ENCODE assay signal across 19 mouse cellular contexts in the genomic region with DNA sequence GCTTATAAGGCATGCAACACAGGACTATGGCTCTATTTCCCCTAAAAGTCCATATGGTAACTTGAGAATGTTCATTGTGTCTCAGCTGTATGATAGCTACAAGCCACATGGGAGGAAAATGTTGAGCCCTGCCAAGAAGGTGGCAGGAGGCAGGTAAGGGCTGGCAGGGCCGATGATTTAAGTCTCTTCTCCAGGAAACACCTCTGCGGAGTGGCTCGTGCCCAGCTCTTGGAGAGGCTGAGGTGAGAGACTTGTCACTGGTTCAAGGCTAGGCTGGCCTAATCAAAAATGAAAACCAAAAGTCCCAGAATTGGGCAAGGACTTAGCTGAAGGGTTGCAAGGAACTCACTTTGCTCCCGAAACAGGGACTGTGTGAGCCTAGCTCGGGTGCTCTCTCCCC. TPM values are rescaled to one million over a fixed set of nuclear protein-coding genes. Genes with fewer than 3 reads are reported as not detected.
A peak's percentile ranks its signal among the peaks of the same experiment; 100 is the strongest.
DNase-seq lines count a peak whose midpoint lies in the region; ATAC-seq and TF ChIP-seq lines count a peak whose summit lies in the region.
"Had no signal": no experiment of that assay in that cellular context is flagged by ENCODE, and none has a peak within 500 bp of the region (broad histone marks: within the 10 kb centered on the region; RNA-seq: fewer than 3 reads in every experiment).

A gene (plus strand): TSS at position 301 of the 400 bp plus-strand sequence.

- H3K9me3 ChIP-seq in embryonic facial prominence, embryonic 12.5 days = no peaks in the 10 kb centered on the region
- H3K9me3 ChIP-seq in embryonic facial prominence, embryonic 10.5 days = no peaks in the 10 kb centered on the region
- no peaks in the 10 kb centered on the region for H3K9me3 ChIP-seq in forebrain, embryonic 16.5 days (ENCODE audit: control insufficient read depth, low read length)
- H3K9me3 ChIP-seq in hindbrain, postnatal 0 days (ENCODE audit: low read length) = no peaks in the 10 kb centered on the region
- no peaks in the 10 kb centered on the region for H3K9me3 ChIP-seq in midbrain, postnatal 0 days (ENCODE audit: low read length)
- H3K9me3 ChIP-seq: liver, embryonic 15.5 days had no signal

- 82% methylated on average over 5 of the region's 5 CpGs for WGBS in embryonic facial prominence, embryonic 12.5 days
- 88% methylated on average over 5 of the region's 5 CpGs for WGBS in embryonic facial prominence, embryonic 10.5 days
- 89% methylated on average over 5 of the region's 5 CpGs for WGBS in forebrain, embryonic 16.5 days
- WGBS in hindbrain, postnatal 0 days = 85% methylated on average over 5 of the region's 5 CpGs
- 91% methylated on average over 5 of the region's 5 CpGs for WGBS in midbrain, postnatal 0 days

- peak within 1 kb of the TSS; percentile 86; the same call in 1 of the 2 replicates for H3K4me2 ChIP-seq in embryonic facial prominence, embryonic 12.5 days (replicated peaks)
- peak within 1 kb of the TSS; percentile 80; the same call in 1 of the 2 replicates for H3K4me2 ChIP-seq in forebrain, embryonic 16.5 days (ENCODE audit: low read length)
- H3K4me2 ChIP-seq in hindbrain, postnatal 0 days (ENCODE audit: low read depth, low read length) = peak within 1 kb of the TSS; percentile 84
- peak within 1 kb of the TSS; percentile 71 for H3K4me2 ChIP-seq in midbrain, postnatal 0 days (ENCODE audit: low read depth, low read length, poor library complexity, severe bottlenecking)

- peaks cover 24% of the 10 kb centered on the region for H3K36me3 ChIP-seq in embryonic facial prominence, embryonic 12.5 days
- peaks cover 42% of the 10 kb centered on the region for H3K36me3 ChIP-seq in embryonic facial prominence, embryonic 10.5 days (replicated peaks)
- H3K36me3 ChIP-seq in forebrain, embryonic 16.5 days (ENCODE audit: control insufficient read depth, insufficient read depth) = peaks cover 4% of the 10 kb centered on the region; the same call in 1 of the 2 replicates
- peaks cover 15% of the 10 kb centered on the region; the same call in 1 of the 2 replicates for H3K36me3 ChIP-seq in hindbrain, postnatal 0 days (ENCODE audit: insufficient read depth, low read length)
- H3K36me3 ChIP-seq in midbrain, postnatal 0 days (ENCODE audit: insufficient read depth, low read length) = peaks cover 13% of the 10 kb centered on the region

- H3K27ac ChIP-seq in embryonic facial prominence, embryonic 12.5 days = no peak within 1 kb of the TSS
- H3K27ac ChIP-seq in embryonic facial prominence, embryonic 10.5 days (replicated peaks) = no peak within 1 kb of the TSS
- H3K27ac ChIP-seq in forebrain, embryonic 16.5 days (ENCODE audit: low read length) = no peak within 1 kb of the TSS
- no peak within 1 kb of the TSS for H3K27ac ChIP-seq in hindbrain, postnatal 0 days
- no peak within 1 kb of the TSS for H3K27ac ChIP-seq in midbrain, postnatal 0 days (ENCODE audit: low read depth, low read length)
- H3K27ac ChIP-seq: kidney, postnatal 0 days; liver, embryonic 15.5 days had no signal

- DNase-seq in embryonic facial prominence, embryonic 10.5 days (ENCODE audit: low spot score) = no peak
- no peak for DNase-seq in hindbrain, postnatal 0 days (ENCODE audit: low spot score)
- DNase-seq in midbrain, postnatal 0 days (ENCODE audit: low spot score) = no peak
- no peak for DNase-seq in kidney, postnatal 14 days
- no peak for DNase-seq in B cell, adult 2 months
- DNase-seq: cerebellum, postnatal 14 days; gastrocnemius, postnatal 25 days; lung, postnatal 14 days; right cerebral cortex, postnatal 25 days; thymus, adult 18-20 months had no signal

- H3K4me3 ChIP-seq in embryonic facial prominence, embryonic 12.5 days = no peak within 1 kb of the TSS; the same call in 1 of the 2 replicates
- no peak within 1 kb of the TSS for H3K4me3 ChIP-seq in embryonic facial prominence, embryonic 10.5 days
- H3K4me3 ChIP-seq in forebrain, embryonic 16.5 days (replicated peaks; ENCODE audit: low read length) = no peak within 1 kb of the TSS; the same call in 1 of the 2 replicates
- no peak within 1 kb of the TSS for H3K4me3 ChIP-seq in hindbrain, postnatal 0 days (ENCODE audit: low read length)
- no peak within 1 kb of the TSS; the same call in 1 of the 2 replicates for H3K4me3 ChIP-seq in midbrain, postnatal 0 days (ENCODE audit: low read depth, low read length)

- H3K9ac ChIP-seq in embryonic facial prominence, embryonic 12.5 days = no peak within 1 kb of the TSS
- no peak within 1 kb of the TSS for H3K9ac ChIP-seq in forebrain, embryonic 16.5 days (replicated peaks; ENCODE audit: low read depth, low read length)
- no peak within 1 kb of the TSS for H3K9ac ChIP-seq in hindbrain, postnatal 0 days (replicated peaks; ENCODE audit: low read length)
- no peak within 1 kb of the TSS for H3K9ac ChIP-seq in midbrain, postnatal 0 days (replicated peaks; ENCODE audit: low read length, poor library complexity, severe bottlenecking)

- TF ChIP-seq CTCF in hindbrain, postnatal 0 days (IDR thresholded peaks at IDR 0.05; ENCODE audit: low read depth) = no peak
- TF ChIP-seq CTCF in midbrain, postnatal 0 days (IDR thresholded peaks at IDR 0.05) = no peak

- peaks cover 20% of the 10 kb centered on the region for H3K4me1 ChIP-seq in embryonic facial prominence, embryonic 12.5 days
- H3K4me1 ChIP-seq in embryonic facial prominence, embryonic 10.5 days = peaks cover 22% of the 10 kb centered on the region
- H3K4me1 ChIP-seq in forebrain, embryonic 16.5 days (replicated peaks; ENCODE audit: control insufficient read depth, insufficient read depth, low read length) = peaks cover 17% of the 10 kb centered on the region
- H3K4me1 ChIP-seq in hindbrain, postnatal 0 days (ENCODE audit: insufficient read depth, low read length) = peaks cover 4% of the 10 kb centered on the region; the same call in 1 of the 2 replicates
- H3K4me1 ChIP-seq in midbrain, postnatal 0 days (ENCODE audit: insufficient read depth, low read length) = no peaks in the 10 kb centered on the region

- peaks cover 13% of the 10 kb centered on the region for H3K27me3 ChIP-seq in embryonic facial prominence, embryonic 12.5 days
- peaks cover 46% of the 10 kb centered on the region for H3K27me3 ChIP-seq in embryonic facial prominence, embryonic 10.5 days (replicated peaks; ENCODE audit: low read depth, poor library complexity, severe bottlenecking)
- no peaks in the 10 kb centered on the region for H3K27me3 ChIP-seq in forebrain, embryonic 16.5 days (replicated peaks; ENCODE audit: control insufficient read depth, insufficient read depth, low read length)
- H3K27me3 ChIP-seq in hindbrain, postnatal 0 days (ENCODE audit: insufficient read depth, low read length) = no peaks in the 10 kb centered on the region
- H3K27me3 ChIP-seq in midbrain, postnatal 0 days (ENCODE audit: insufficient read depth, low read length) = no peaks in the 10 kb centered on the region

- no peak for ATAC-seq in embryonic facial prominence, embryonic 12.5 days (ENCODE audit: insufficient number of reproducible peaks, insufficient read depth, low FRiP score, low TSS enrichment)
- no peak for ATAC-seq in forebrain, embryonic 16.5 days
- ATAC-seq in hindbrain, postnatal 0 days = no peak
- no peak for ATAC-seq in midbrain, postnatal 0 days (ENCODE audit: low FRiP score)
- no peak for ATAC-seq in megakaryocyte, adult 5-6 weeks (ENCODE audit: poor library complexity, severe bottlenecking)
- ATAC-seq: activated CD4-positive, CD25-positive, alpha-beta regulatory T cell, adult 4 months; intestine, postnatal 0 days had no signal

RNA-seq across cellular contexts. Expression of the gene that starts here (rescaled TPM):
- polyA plus RNA-seq in embryonic facial prominence, embryonic 12.5 days (2016; fragmentation: Nextera tagmentation; extraction: Ambion mirVana) = 1.3 and 2.2 TPM in 2 replicates
- 1.5 and 2.0 TPM in 2 replicates for polyA plus RNA-seq in embryonic facial prominence, embryonic 10.5 days (2016; fragmentation: Nextera tagmentation; extraction: Ambion mirVana)
- 1.8 and 2.5 TPM in 2 replicates for polyA plus RNA-seq in forebrain, embryonic 16.5 days (2015; fragmentation: Nextera tagmentation; extraction: Ambion mirVana)
- 2.5 and 4.5 TPM in 2 replicates for total RNA-seq in hindbrain, postnatal 0 days (2014; rRNA removed)
- polyA plus RNA-seq in hindbrain, postnatal 0 days (2015; fragmentation: Nextera tagmentation; extraction: Ambion mirVana) = 0.87 and 1.4 TPM in 2 replicates
- total RNA-seq in midbrain, postnatal 0 days (2014; rRNA removed) = 3.9 and 5.3 TPM in 2 replicates
- 1.3 and 1.4 TPM in 2 replicates for polyA plus RNA-seq in midbrain, postnatal 0 days (2015; fragmentation: Nextera tagmentation; extraction: Ambion mirVana)
- not detected in 2 replicates for total RNA-seq in megakaryocyte, adult 5-6 weeks (2015)
- total RNA-seq in megakaryocyte, adult 5-6 weeks (2017) = not detected in 2 replicates
- total RNA-seq: gastrocnemius, postnatal 25 days; heart, postnatal 25 days had no signal
- polyA plus RNA-seq: heart, embryonic 11.5 days; liver, embryonic 15.5 days had no signal
